Mouse (Mus musculus): Measurements from ENCODE around the gene Gfap. TPM values are rescaled to one million over a fixed set of nuclear protein-coding genes. Genes with fewer than 3 reads are reported as not detected.

Gfap gene
- total RNA-seq (2015; ENCODE audit: low replicate concordance) (26.9 and 33.2 TPM in 2 replicates), total RNA-seq (2017; ENCODE audit: low replicate concordance) (46.3 and 50.4 TPM in 2 replicates)

DNA sequence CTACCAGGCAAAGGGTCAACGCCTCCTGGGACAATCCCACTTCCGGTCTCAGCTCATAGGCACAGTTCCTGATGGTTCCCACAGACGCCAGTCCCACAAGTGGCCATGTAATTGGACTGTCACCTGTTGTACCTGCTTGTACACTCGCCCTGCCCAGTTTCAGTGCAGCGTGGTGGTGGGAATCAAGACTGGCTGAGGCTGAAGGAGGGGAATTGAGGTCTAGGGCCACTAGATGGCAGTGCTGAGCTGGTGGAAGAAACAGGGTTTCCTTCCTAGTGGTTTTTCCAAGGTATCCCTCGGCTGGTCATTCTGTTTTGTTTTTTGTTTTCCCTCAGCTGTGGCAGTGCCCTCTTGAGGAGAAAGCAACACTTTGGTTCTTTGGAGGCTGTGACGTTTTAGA lies at the start of gene Gfap:
Gene Gfap, minus strand, starts transcription at position 150 of the 400 bp plus-strand sequence.
- peak; percentile 59 for ATAC-seq (replicated peaks; ENCODE audit: low FRiP score, poor library complexity, severe bottlenecking)

DNA sequence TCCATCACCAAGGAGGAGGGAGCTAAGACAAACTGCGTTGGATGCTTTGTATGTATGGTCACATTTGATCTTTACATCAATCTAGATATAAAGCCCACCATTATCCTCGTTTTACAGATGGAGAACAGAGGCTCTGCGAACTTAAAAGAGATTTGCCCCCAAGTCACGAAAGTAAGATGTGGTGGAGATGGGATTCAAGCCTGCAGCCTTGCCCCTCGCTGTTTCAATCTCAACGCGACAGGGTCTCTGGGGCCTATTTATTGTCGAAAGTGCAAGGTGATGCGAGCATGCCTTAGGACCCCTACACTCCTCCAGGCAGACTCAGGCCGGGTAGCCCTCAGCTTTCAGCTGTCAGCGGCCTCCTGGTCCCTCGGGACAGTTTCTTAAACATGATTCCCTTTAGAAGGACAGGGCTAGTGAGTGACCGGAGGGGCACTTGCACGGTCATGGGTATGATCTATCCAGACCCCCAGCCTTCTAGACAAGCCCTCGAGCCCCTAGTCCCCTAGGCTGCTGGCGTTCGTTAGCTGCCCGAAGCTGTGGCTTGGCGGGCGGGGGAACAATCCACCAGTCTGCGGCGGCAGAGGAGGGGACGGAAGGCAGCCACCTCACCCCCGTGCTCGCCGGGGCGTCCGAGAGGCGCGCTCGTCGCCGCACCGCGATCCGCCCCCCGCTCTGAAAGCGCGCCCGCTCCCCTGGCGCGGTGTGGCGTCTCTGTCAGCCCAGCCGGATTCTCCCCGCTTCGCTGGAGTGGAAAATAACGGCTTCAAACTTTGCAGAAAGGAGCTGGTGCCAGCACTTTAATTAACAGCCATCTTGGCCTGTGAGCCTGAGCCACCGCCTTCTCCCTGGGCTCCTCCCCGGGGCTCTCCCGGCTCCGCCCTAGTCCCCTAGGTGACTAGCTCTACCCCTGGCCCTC lies 47.6 kb upstream of the Gfap start:
- no peak for ATAC-seq (replicated peaks; ENCODE audit: low FRiP score, poor library complexity, severe bottlenecking)

DNA sequence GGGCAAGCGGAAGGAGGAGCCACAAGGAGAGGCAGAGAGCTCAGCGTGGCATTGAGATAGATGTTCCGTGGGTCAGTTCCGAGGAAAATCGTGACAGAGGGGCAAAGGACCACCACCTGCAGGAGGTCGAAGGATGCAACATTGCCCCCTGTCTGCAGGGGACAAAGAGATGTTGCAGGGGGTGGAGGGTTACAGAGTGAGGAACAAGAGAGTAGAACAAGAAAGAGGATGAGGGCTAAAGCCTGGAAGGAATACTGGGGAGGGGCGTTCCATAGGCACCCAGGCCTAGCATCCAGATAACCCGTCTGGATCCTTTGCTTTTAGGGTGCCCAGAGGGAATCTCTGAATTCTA lies 46.3 kb upstream of the Gfap start:
- no peak for ATAC-seq (replicated peaks; ENCODE audit: low FRiP score, poor library complexity, severe bottlenecking)

DNA sequence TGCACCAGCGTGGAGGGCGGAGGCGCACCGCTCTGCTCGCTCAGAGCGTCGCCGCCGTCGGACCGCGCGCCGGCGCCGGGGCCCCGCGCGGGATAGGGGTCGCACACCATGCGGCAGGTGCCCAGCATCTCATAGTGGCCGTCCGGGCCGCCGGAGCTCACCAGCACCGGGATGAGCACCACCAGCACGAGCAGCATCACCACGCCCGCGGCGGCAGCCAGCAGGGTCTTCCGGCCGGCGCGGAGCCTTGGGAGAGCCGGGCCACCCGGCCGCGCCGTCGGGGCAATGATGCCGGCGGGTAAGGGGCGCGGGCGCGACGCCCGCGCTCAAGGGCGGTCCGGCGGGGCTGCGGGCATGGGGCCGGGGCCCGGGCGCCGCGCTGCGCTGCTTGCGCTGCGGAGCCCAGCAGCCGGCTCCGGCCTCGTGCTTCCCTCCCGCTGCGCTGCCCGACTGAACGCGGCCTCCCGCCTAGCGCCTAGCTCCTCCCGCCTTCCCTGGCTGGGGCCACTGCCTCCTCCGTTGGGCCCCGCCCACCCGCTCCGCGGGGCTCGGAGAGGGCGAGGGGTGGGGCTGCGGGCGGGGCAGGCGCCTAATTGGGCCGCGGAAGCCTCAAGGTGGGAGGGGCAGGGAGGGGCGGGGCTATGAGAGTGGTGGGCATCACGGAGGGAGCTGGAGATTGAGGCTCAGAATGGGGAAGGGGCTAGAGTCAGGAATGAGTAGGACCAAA lies 45.7 kb upstream of the Gfap start, which contains the start of gene C1ql1:
Gene C1ql1, minus strand, starts transcription at position 424 of the 727 bp plus-strand sequence.
- peak; percentile 87 for ATAC-seq (replicated peaks; ENCODE audit: low FRiP score, poor library complexity, severe bottlenecking)

DNA sequence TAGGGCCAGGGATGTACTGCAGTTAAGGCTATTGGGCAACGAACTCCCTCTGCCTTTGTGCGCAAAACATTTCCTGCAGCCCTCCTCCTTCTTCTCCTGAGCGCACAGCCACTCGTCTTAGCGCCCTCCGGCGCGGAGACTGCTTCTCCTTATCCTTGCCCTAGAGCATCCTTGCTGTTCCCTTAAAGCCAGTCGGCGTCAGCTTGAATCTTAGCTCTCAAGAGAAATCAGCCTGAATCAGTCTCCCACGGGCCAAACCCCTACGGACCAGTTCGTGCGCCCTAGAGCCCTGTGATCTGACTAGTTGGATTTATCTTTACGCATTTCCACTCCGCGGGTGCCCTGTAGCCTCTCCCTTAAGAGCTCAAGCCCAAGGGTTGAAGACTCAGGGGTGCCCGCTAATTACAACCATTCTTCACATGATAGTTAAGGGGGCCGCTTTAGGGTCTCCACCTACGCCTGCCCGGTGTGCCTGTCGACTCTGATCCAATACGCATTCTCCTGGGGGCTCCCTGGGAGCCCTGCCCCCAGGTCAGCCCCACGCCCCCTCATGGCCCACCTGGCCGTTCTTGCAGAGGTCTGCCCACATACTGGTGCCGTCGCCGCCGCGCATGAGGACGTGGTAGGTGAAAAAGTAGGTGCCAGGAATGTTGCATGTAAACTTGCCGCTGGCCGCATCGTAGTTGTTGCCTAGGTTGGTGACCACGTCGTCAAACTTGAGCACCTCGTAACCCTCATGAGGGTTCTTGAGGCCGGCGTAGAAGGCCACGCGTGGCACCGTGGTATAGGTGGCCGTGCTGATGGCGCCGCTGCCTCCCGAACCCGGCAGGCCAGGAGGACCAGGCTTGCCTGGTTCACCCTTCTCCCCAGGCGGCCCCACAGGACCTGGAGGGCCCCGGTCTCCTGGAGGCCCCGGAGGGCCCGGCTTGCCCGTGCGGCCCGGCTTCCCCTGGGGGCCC lies 44.9 kb upstream of the Gfap start:
- no peak for ATAC-seq (replicated peaks; ENCODE audit: low FRiP score, poor library complexity, severe bottlenecking)

DNA sequence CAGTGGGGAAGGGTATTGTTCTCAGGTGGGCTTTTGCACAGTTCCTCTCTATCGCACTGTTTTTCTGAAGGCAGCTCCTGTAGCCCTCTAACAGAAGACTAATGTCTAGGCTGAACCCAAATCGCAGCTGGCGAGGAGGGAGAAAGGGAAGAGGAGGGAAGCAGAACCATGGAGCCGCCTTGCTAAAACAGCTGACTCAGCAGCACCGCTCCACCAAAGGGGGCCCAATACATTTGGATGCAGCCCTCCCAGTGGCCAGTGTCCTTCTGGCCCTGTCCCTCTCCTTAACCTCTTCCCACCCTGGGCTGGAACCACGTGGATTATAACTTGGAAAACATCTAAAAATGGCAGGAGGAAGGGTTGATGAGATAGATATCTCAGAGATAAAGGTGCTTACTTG lies 40.5 kb upstream of the Gfap start:
- no peak for ATAC-seq (replicated peaks; ENCODE audit: low FRiP score, poor library complexity, severe bottlenecking)

DNA sequence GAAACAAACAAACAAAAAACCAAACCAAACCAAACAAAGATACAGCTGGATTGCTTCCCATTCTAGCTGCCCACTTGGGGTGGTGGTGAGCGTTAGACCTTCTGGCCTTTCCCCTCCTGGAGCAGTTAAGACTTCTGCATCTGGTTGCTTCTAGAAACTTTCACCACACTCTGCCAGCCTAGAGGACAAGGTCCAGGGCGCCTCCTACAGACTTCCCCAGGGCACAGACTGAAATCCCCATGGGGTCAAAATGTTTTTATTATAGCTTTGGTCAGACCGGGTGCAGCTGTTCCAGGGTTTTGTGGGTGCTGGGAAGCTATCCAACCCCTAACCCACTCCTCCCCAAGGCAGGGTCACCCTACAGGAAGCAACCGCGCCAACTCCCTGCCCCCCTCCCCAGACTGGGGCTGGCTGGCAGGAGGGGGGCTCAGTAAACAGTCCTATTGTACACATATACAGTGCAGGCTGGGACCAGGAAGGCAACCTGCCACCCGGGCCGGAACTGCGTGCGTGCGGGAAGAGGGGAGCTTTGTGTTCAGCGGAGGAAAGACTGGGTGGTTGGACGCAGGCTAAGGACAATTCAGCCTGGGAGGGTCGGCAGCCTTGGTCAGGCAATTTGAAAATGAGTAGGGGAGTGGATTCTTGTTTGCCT lies 38.4 kb upstream of the Gfap start:
- no peak for ATAC-seq (replicated peaks; ENCODE audit: low FRiP score, poor library complexity, severe bottlenecking)

DNA sequence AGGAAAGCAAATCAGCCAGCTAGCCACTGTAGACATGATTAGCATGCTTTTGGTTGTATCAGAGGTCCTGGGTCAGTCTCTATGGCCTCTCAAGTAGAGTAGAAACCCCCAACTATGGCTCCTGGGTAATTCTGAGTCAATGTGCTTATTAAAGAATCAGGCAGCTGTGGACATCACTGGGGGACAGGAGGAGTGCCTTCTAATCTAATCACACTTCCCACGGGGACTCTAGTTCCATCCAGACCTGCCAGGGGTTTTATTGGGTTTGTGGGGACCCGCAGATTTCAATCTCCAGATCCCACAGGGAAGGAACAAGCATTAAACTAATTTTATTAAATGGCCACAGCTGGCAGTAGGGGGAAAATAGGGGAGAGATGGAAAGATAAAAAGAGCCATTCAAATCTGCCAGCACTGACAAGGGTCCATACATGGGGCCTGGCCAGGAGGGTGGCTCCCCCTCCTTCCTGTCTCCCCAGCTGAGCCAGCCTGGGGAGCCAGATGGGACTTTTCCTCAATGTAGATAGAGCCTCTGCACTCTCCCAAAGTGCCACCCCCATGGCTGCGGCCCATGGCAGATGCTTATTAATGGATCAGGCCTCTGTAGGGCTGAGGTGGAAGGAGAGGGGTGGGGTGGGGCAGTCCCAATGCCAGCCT lies 36.9 kb upstream of the Gfap start:
- no peak for ATAC-seq (replicated peaks; ENCODE audit: low FRiP score, poor library complexity, severe bottlenecking)

DNA sequence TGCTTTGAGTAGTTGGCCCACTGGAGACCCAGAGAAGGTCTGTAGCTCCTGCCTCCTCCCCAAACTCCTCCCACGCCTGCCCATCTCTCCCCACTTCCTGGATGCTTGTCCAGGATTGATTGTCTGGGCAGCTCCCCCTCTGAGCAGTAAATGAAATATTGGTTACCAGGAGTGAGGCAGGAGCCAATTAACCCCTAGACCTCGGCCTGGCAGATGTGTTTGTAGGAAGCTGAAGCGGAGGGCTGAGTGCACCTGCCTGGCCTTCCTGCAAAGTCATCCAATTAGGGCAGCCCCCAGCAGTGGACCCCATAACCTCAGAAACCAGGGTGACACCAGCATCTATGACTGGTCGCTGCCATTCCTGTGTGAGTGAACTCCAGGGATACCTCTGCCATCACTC lies 35.6 kb upstream of the Gfap start:
- 0 out of 2 replicates have a peak, but pooled peaks have one; percentile 20 for ATAC-seq (replicated peaks; ENCODE audit: low FRiP score, poor library complexity, severe bottlenecking)

DNA sequence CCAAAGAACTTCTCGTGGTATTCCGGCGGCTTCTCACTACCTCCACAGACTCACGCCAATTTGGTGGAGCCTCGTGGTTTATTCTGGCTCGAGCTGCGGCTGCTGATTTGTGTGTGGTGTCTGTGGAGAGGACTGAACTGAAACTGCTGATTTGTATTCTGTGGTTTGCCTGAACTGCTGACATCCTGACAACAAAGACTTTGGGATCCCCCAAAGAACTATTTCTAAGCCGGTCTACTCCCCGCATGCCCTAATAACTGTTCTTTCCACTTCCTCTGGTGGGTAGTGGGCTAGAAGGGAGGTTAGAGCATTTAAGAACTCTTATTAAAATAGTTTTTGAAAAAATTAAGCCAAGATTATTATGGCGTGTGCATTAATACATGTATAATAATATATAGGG lies 30.0 kb upstream of the Gfap start:
- no peak for ATAC-seq (replicated peaks; ENCODE audit: low FRiP score, poor library complexity, severe bottlenecking)

DNA sequence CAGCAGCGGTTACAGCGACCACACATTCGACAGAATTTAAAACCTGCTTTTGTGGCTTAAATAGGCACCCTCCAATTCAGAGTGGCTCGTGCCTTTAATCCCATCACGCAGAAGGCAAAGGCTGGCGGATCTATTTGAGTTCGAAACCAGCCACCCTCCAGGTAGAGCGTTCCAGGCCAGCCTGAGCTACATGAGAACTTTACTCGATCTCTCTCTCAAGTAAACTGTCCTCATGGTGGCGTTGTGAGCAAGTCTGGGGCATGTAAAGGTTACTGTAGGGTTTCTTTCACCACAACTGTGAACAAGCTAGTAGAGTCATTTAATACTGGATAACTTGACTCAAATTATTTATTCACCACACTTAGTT lies 24.6 kb upstream of the Gfap start:
- ATAC-seq (replicated peaks; ENCODE audit: low FRiP score, poor library complexity, severe bottlenecking), result peak; percentile 62

DNA sequence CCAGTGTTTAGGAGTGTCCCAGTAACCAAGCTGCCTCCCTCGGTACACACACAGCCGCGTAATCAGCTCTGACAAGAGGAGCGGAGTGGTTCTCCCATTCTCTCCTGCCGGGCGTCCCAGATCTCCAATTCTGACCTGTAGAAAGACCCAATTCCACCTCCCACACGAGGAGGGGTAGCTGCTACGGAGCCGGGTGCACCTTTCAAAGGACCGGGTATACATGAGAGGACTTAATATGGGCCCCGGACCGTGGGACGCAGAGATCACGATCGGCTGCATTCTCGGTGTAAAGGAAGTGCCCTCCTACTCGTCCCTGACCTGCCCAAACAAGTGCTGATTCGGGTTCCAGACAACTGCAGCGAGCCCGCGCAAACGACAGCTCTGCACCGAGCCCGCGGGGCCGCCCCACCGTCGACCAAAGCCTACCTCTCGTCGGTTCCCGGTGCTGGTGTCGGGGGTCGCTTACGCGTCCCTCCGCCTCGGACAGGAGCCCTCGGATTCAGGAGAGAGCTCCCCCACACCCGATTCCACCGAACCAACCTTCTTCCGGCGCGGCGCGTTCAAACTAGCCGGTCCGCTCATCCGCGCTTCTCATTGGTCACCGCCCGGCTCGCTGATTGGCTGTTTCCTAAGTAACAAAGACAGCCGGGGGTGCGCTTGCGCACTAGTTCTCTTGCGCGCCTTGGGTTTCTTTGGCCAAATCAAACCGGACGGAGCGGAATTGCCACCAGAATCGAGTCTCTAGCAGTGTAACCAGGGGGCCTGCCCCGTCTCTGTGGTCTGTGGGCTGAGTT lies 24.0 kb upstream of the Gfap start, which contains the start of gene Kif18b:
Gene Kif18b, minus strand, starts transcription at position 568 of the 794 bp plus-strand sequence.
- peak; percentile 94 for ATAC-seq (replicated peaks; ENCODE audit: low FRiP score, poor library complexity, severe bottlenecking)

DNA sequence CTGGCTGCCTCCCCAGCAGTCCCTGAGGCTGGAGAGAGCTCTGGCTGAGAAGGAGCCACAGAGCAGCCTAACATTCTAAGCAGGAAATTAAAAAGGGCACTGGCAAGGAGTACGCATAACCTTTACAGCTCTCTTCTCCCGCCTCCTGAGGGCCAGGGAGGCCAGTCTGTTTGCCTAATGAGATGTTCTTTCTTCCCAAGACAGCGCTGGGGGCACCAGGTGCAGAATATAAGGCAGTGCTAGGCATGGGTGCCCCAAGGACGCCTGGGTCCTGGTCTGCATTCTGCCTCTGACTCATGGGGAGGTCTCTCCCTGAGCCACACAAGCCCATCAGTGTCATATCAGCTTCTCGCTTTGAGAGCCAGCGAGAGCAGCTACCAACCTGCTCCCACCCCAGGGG lies 20.8 kb upstream of the Gfap start:
- no peak for ATAC-seq (replicated peaks; ENCODE audit: low FRiP score, poor library complexity, severe bottlenecking)

DNA sequence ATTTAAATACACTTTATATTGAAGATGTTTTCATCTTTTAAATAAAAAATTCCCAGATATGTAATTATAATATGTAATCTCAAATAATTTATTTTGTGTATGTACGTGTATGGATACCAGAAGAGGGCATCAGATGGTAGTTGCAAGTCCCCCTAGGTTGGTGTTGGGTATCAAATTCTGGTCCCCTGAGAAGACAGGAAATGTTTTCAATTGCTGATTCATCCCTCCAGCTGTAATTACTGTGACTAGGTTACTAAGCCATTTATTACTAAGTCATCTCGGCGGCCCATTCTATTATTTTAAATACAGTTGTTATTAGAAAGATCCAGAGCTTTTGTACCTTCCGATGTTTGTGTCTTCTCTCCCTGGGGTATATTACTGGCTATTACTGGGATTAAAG lies 17.4 kb upstream of the Gfap start:
- ATAC-seq (replicated peaks; ENCODE audit: low FRiP score, poor library complexity, severe bottlenecking), result no peak

DNA sequence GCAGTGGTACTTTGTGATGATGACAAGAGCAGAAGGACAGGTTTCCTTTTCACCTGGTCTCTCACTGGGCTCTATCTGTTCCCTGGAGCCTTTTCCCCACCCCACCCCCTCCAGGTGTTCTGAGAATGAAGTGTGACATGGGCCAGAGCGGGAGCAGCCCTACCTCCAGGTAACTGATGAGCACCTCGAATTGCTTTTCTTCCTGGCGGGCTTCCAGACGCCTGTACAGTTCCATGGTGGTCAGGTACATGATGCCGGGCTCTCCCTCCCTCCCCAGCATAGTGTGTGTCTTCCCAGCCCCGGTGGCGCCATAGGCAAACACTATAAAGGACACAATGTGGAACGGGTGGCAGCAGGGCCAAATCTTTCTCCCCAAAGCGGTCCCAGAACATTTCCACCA lies 14.7 kb upstream of the Gfap start:
- ATAC-seq (replicated peaks; ENCODE audit: low FRiP score, poor library complexity, severe bottlenecking), result no peak

DNA sequence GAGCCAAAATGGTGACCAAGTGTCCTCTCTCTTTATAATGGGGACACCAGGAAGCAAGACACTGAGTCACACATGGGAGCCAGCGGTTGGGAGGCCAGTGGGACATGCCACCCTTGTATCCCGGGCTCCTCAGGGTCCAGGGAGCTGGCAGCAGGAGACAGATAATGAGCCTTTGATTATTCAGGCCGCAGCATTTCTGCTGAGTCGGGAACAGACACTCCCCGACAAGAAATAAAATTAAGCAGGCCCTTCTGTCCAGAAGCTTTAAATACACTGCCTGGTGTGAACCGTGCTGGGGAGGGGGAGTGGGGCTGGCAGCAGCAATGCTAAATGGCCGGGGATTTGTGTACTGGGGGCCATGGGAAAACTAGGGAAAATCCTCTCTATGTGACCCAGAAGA lies 10.7 kb upstream of the Gfap start:
- no peak for ATAC-seq (replicated peaks; ENCODE audit: low FRiP score, poor library complexity, severe bottlenecking)

DNA sequence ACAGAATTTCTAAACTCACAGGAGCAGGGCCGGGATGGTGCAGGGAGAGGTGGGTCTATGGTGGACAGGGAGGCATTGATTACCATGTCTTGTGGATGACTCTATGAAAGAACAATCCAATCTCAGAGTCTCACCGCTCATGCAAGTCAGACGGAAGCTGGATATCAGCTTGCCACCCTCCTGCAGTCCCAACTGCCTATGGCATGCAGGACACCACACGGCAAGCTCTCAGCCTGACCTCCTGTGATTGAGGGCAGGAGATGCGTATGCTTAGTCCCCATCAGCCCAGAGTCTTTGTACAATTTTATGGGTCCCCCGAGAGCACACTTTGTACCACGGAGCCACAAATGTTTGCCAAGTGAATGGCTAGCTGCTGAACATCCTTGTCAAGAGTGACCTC lies 2.9 kb upstream of the Gfap start:
- no peak for ATAC-seq (replicated peaks; ENCODE audit: low FRiP score, poor library complexity, severe bottlenecking)

DNA sequence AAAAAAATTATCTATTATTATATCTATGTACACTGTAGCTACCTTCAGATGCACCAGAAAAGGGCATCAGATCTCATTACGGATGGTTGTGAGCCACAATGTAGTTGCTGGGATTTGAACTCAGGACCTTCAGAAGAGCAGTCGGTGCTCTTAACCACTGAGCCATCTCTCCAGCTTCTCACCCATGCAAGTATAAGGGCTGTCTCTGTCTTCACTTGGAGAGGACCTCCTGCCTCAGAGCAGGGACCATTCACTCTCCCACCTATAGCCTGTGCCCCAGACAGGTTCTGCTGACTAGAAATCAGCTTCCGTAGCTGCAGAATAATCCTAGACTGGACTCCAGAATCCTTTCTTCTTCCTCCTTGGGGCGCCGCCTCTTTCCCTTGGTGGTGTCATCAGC lies 1.4 kb upstream of the Gfap start:
- no peak for ATAC-seq (replicated peaks; ENCODE audit: low FRiP score, poor library complexity, severe bottlenecking)

Measured in erythroblast, adult 5-6 weeks (primary cell).